Mouse (Mus musculus) C2C12 (cell line): Measurements from ENCODE around the gene Abcc1. TPM values are rescaled to one million over a fixed set of nuclear protein-coding genes. Genes with fewer than 3 reads are reported as not detected.

Source experiments
- H3K27me3 ChIP-seq: one replicate; pipeline ENCODE4 v1.6.1; 2011; ENCODE audit not compliant: control insufficient read depth, insufficient read depth, insufficient read length
- H3K36me3 ChIP-seq: one replicate; pipeline ENCODE4 v1.6.1; 2011; ENCODE audit not compliant: control insufficient read depth, insufficient read depth
- H3K4me3 ChIP-seq: one replicate; pipeline ENCODE4 v1.5.1; 2011; ENCODE audit warnings: mild to moderate bottlenecking, control low read depth; ENCODE audit not compliant: poor library complexity, insufficient read depth, severe bottlenecking
- H3K79me2 ChIP-seq: one replicate; pipeline ENCODE4 v1.6.1; 2011; ENCODE audit not compliant: control insufficient read depth, insufficient read depth
- H3K79me3 ChIP-seq: one replicate; pipeline ENCODE4 v1.6.1; 2011; ENCODE audit warnings: low read depth, control low read depth
- H3ac ChIP-seq: one replicate; pipeline ENCODE3; 2011; ENCODE audit warnings: low read depth; ENCODE audit not compliant: control insufficient read depth, insufficient read length
- CEBPB ChIP-seq: IDR thresholded peaks from one replicate; pipeline ENCODE4 v1.6.1; 2011; ENCODE audit warnings: low read depth, mild to moderate bottlenecking, control low read depth, moderate library complexity
- CTCF ChIP-seq: IDR thresholded peaks from one replicate; pipeline ENCODE4 v1.5.1; 2011; ENCODE audit not compliant: control insufficient read depth, insufficient read depth, insufficient read length
- FOSL1 ChIP-seq: IDR thresholded peaks from one replicate; pipeline ENCODE4 v1.8.0; 2011; ENCODE audit warnings: mild to moderate bottlenecking, low read length; ENCODE audit not compliant: poor library complexity, insufficient read depth, severe bottlenecking
- MAX ChIP-seq: IDR thresholded peaks from one replicate; pipeline ENCODE4 v1.6.1; 2011; ENCODE audit warnings: mild to moderate bottlenecking, control low read depth
- MYOD1 ChIP-seq: IDR thresholded peaks from one replicate; pipeline ENCODE4 v1.6.1; 2011; ENCODE audit warnings: low read depth; ENCODE audit not compliant: control insufficient read depth, insufficient read length
- MYOG ChIP-seq: IDR thresholded peaks from one replicate; pipeline ENCODE4 v1.6.1; 2011; ENCODE audit not compliant: control insufficient read depth, insufficient read length; ENCODE audit errors: extremely low read depth
- USF1 ChIP-seq: IDR thresholded peaks from one replicate; pipeline ENCODE4 v1.6.1; 2011; ENCODE audit warnings: low read depth, mild to moderate bottlenecking, control low read depth, moderate library complexity
- polyA plus RNA-seq: library from polyadenylated mRNA; unstranded; fragments of >200 nt; fragmentation: generic; extraction: Trizol; gene quantifications from one replicate; pipeline ENCODE4 v1.2.1, GENCODE M21; 2012; ENCODE audit warnings: missing spikeins

Gene Abcc1
- polyA plus RNA-seq, 1 experiment: 35.8 TPM

- TF ChIP-seq MYOD1 (no peak), FOSL1 (no peak), CEBPB (no peak), MAX (no peak)
- H3K4me3 ChIP-seq: no peak overlapping the region
- H3ac ChIP-seq: no peak overlapping the region
- H3K27me3 ChIP-seq: no peaks in the 10 kb centered on the region
- peaks cover 98% of the 10 kb centered on the region for H3K36me3 ChIP-seq
- H3K79me3 ChIP-seq: no peaks in the 10 kb centered on the region
- H3K79me2 ChIP-seq: no peaks in the 10 kb centered on the region
These were observed 103.7 kb downstream of the Abcc1 start for GRCm38 (mm10) chr16:14465016-14465415.

- H3K36me3 ChIP-seq: peaks cover 97% of the 10 kb centered on the region
- H3K4me3 ChIP-seq: no peak overlapping the region
- H3K27me3 ChIP-seq: no peaks in the 10 kb centered on the region
- no peak for TF ChIP-seq MYOD1
- TF ChIP-seq CTCF: no peak
- no peak for TF ChIP-seq CEBPB
- no peak for TF ChIP-seq MYOG
- no peak for TF ChIP-seq MAX
- no peak for TF ChIP-seq FOSL1
- no peak for TF ChIP-seq USF1
- no peaks in the 10 kb centered on the region for H3K79me2 ChIP-seq
- no peaks in the 10 kb centered on the region for H3K79me3 ChIP-seq
- H3ac ChIP-seq: no peak overlapping the region
These were observed 107.0 kb downstream of the Abcc1 start for GRCm38 (mm10) chr16:14468351-14468750.

- no peaks in the 10 kb centered on the region for H3K79me3 ChIP-seq
- H3K79me2 ChIP-seq: no peaks in the 10 kb centered on the region
- H3ac ChIP-seq: no peak overlapping the region
- no peak overlapping the region for H3K4me3 ChIP-seq
- H3K36me3 ChIP-seq: peaks cover 97% of the 10 kb centered on the region
- TF ChIP-seq USF1: no peak
- no peak for TF ChIP-seq FOSL1
- TF ChIP-seq CTCF: no peak
- TF ChIP-seq MYOG: no peak
- TF ChIP-seq CEBPB: no peak
- TF ChIP-seq MAX: no peak
- no peaks in the 10 kb centered on the region for H3K27me3 ChIP-seq
These were observed 107.5 kb downstream of the Abcc1 start for GRCm38 (mm10) chr16:14468841-14469240.

- Histone ChIP-seq H3K36me3 (peaks cover 87% of the 10 kb centered on the region), H3K79me2 (no peaks in the 10 kb centered on the region), H3K79me3 (no peaks in the 10 kb centered on the region), H3K4me3 (no peak overlapping the region), H3ac (no peak overlapping the region), H3K27me3 (no peaks in the 10 kb centered on the region)
- TF ChIP-seq MYOD1: no peak
- no peak for TF ChIP-seq MAX
- TF ChIP-seq USF1: no peak
- TF ChIP-seq MYOG: no peak
- no peak for TF ChIP-seq CEBPB
- TF ChIP-seq CTCF: no peak
- TF ChIP-seq FOSL1: no peak
These were observed 110.8 kb downstream of the Abcc1 start for GRCm38 (mm10) chr16:14472171-14472570.

GRCm38 (mm10) chr16:14473686-14474085, 112.3 kb downstream of the Abcc1 start:
- H3K4me3 ChIP-seq: no peak overlapping the region
- H3K27me3 ChIP-seq: no peaks in the 10 kb centered on the region
- no peak overlapping the region for H3ac ChIP-seq
- TF ChIP-seq MYOD1 (no peak), CTCF (no peak), MYOG (no peak), MAX (no peak), CEBPB (no peak), USF1 (no peak), FOSL1 (no peak)
- no peaks in the 10 kb centered on the region for H3K79me3 ChIP-seq
- H3K36me3 ChIP-seq: peaks cover 72% of the 10 kb centered on the region
- no peaks in the 10 kb centered on the region for H3K79me2 ChIP-seq

- no peak for TF ChIP-seq CTCF
- TF ChIP-seq MYOD1: no peak
- TF ChIP-seq MYOG: no peak
- TF ChIP-seq CEBPB: no peak
- TF ChIP-seq FOSL1: no peak
- no peak for TF ChIP-seq USF1
- TF ChIP-seq MAX: no peak
- no peaks in the 10 kb centered on the region for H3K79me2 ChIP-seq
- H3K79me3 ChIP-seq: no peaks in the 10 kb centered on the region
- H3ac ChIP-seq: no peak overlapping the region
- H3K4me3 ChIP-seq: no peak overlapping the region
- peaks cover 59% of the 10 kb centered on the region for H3K36me3 ChIP-seq
- no peaks in the 10 kb centered on the region for H3K27me3 ChIP-seq
These were observed 113.6 kb downstream of the Abcc1 start for GRCm38 (mm10) chr16:14475001-14475400.
